Mouse (Mus musculus): ENCODE data around the gene Ccdc71. TPM values are rescaled to one million over a fixed set of nuclear protein-coding genes. Genes with fewer than 3 reads are reported as not detected.

Ccdc71 gene
- 42.0 and 42.2 TPM in 2 replicates for polyA plus RNA-seq (2014; fragmentation: Nextera tagmentation; extraction: Ambion mirVana)

DNA sequence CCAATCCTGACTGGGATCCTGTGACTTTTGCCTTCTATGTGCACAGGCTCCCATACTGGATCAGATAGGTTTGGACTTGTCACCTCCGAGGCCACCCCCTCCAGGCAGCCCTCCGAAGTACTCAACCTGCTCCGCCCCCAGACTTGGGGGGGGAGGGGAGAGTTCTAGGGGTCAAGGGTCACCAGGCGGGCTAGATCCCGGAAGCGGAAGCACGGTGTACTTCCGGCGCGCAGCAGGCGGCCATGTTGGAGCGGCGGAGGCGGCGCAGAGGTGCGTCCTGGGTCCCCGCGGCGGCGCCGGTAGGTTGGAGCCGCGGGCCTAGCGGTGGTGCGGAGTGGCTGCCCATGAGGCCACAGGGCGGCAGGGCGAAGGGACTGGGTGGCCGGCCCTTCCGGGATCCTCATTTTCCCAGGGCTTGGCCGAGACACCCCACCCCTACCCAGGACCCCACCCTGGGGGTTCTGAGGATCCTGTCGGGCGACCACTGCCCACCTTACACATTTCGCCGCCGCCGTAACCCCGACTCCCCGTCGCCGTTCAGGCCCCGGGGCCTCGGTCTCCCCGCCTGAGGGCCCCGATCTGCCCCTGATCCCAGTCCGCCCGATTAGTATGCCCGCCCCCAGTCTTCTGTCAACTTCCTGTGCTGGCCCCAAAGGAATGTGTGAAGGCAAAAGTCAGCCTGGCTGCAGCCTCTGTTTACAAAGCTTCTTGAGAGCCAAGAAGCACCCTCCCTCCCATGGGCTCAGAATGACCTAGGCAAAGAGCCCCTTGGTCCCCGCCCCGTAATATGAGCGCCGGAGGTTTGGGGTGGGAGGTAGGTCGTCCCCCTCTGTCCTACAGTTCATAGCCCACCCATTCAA lies at the start of gene Ccdc71:
Gene Ccdc71, plus strand, starts transcription at position 209 of the 860 bp plus-strand sequence.
- Histone ChIP-seq H3K4me2 (ENCODE audit: low read depth, low read length) (peak within 1 kb of the TSS; percentile 84), H3K27me3 (replicated peaks; ENCODE audit: control insufficient read depth, insufficient read depth, low read length) (no peaks in the 10 kb centered on the region), H3K9ac (ENCODE audit: low read depth, low read length) (peak within 1 kb of the TSS; percentile 88), H3K9me3 (ENCODE audit: control insufficient read depth, low read length) (no peaks in the 10 kb centered on the region), H3K4me1 (ENCODE audit: control insufficient read depth, insufficient read depth, low read length) (peaks cover 12% of the 10 kb centered on the region), H3K4me3 (ENCODE audit: low read depth, low read length) (peak within 1 kb of the TSS; percentile 80), H3K27ac (replicated peaks; ENCODE audit: low read depth, low read length) (peak within 1 kb of the TSS; percentile 82), H3K36me3 (ENCODE audit: control insufficient read depth, insufficient read depth, low read length) (peaks cover 31% of the 10 kb centered on the region)
- under 1% methylated on average over 40 of the region's 52 CpGs for WGBS
- peak; percentile 83 for ATAC-seq (ENCODE audit: low read depth)
- DNase-seq (ENCODE audit: low spot score): peak; percentile 90

DNA sequence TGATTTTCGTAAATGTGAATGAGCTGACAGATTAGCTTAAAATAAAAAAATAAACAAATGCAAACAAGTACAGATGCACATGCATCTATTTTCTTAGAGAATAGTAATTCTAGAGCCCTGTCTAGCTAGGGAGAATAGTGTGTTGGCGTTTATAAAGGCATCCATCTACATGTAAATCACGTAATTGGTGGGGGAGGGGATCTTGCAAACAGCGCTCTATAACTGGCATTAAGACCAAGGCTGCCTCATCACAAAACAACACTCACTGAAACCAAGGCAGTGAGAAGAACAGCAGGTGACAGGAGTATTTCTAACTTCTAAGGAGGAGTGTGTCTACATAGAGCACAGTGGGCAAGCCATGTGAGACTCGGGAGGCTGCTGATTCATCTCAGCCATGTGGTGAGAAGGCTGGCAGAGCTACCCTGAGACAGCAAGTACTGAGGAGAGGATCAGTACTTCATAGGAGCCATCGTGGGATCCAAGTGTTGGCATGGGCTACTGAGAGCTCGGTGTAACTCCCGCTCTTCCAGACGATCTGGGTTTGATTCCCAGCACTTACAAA lies 48.9 kb upstream of the Ccdc71 start:
- WGBS: 72% methylated on average over 9 of the region's 9 CpGs
- Histone ChIP-seq H3K9ac (ENCODE audit: low read depth, low read length) (no peak overlapping the region), H3K4me1 (ENCODE audit: control insufficient read depth, insufficient read depth, low read length) (no peaks in the 10 kb centered on the region), H3K27me3 (replicated peaks; ENCODE audit: control insufficient read depth, insufficient read depth, low read length) (no peaks in the 10 kb centered on the region), H3K9me3 (ENCODE audit: control insufficient read depth, low read length) (no peaks in the 10 kb centered on the region), H3K36me3 (ENCODE audit: control insufficient read depth, insufficient read depth, low read length) (no peaks in the 10 kb centered on the region), H3K4me3 (ENCODE audit: low read depth, low read length) (no peak overlapping the region), H3K4me2 (ENCODE audit: low read depth, low read length) (no peak overlapping the region), H3K27ac (replicated peaks; ENCODE audit: low read depth, low read length) (no peak overlapping the region)
- ATAC-seq (ENCODE audit: low read depth): no peak
- no peak for DNase-seq (ENCODE audit: low spot score)

DNA sequence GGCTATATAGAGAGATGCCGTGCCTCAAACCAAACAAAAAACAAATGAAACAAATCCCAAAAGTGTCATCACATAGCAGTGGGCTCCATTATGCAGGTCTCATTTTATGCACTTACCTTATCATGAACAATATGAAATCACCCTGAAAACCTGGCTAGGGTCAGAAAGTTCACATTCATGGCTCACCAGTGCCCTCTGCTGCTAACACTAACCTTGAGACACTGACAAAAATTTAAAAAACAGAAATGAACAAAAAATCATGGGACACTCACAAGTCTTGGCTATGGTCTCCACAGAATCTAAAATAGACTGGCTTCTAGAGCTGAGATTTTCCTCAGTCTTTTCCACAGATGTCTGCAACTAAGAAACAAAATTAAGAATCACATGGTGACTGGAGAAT lies 48.1 kb upstream of the Ccdc71 start:
- Histone ChIP-seq H3K4me2 (ENCODE audit: low read depth, low read length) (no peak overlapping the region), H3K9me3 (ENCODE audit: control insufficient read depth, low read length) (no peaks in the 10 kb centered on the region), H3K9ac (ENCODE audit: low read depth, low read length) (no peak overlapping the region), H3K27me3 (replicated peaks; ENCODE audit: control insufficient read depth, insufficient read depth, low read length) (no peaks in the 10 kb centered on the region), H3K27ac (replicated peaks; ENCODE audit: low read depth, low read length) (no peak overlapping the region), H3K4me1 (ENCODE audit: control insufficient read depth, insufficient read depth, low read length) (no peaks in the 10 kb centered on the region), H3K4me3 (ENCODE audit: low read depth, low read length) (no peak overlapping the region), H3K36me3 (ENCODE audit: control insufficient read depth, insufficient read depth, low read length) (no peaks in the 10 kb centered on the region)
- ATAC-seq (ENCODE audit: low read depth) (no peak), DNase-seq (ENCODE audit: low spot score) (no peak)
- 82% methylated on average over 1 of the region's 1 CpGs for WGBS

DNA sequence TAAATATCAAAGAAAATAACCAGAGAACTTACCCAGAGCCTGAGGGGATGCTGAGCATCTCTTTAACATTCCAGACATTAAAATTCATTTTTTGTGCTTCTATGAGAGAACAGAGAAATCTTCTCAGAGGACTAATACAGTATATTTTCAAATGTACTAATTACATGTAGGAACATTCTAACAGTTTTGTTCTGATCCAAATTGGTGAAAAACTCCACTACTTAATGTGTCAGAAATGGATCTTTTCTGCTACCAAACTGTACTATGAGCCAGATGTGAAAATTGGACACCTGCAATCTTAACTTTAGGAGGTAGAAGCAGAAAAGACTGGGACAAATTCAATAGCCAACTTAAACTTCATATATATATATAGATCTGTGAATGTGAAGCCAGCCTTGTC lies 31.9 kb upstream of the Ccdc71 start, which contains the start of gene Ccdc36:
Gene Ccdc36, minus strand, starts transcription at position 101 of the 400 bp plus-strand sequence.
- no peak for ATAC-seq (ENCODE audit: low read depth)
- H3K4me1 ChIP-seq (ENCODE audit: control insufficient read depth, insufficient read depth, low read length): no peaks in the 10 kb centered on the region

DNA sequence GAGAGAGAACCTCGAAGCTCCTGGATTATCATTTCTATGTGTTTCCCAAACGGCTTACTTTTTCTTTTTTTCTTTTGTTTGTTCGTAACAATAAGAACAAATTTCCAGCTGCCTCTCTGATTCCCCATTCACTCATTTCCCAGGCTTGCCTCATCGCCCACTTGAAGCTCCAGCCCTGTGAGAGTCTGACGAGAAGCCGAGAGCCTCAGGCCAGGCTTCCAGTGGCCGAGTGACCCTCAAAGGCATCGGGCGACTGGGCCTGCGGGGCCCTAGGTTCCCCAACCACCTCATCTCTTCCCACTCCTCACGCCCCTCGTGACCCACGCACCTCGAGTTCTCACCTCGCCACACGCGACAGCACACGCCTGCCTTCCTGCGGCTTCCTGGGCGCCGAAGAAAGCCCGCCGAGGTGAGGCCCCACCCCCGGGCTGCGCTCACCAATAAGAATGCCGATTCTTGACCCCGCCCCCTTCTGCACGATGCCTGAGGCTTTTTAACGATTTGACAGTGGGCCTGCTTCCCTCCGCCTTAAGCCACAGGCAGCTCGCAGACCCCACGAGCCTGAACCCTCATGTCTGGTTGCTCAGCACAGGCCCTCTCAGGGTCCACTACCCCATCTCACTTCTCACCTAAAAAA lies 28.8 kb upstream of the Ccdc71 start:
- peak overlapping the region; percentile 47 for H3K4me2 ChIP-seq (ENCODE audit: low read depth, low read length)
- DNase-seq (ENCODE audit: low spot score) (peak; percentile 51), ATAC-seq (ENCODE audit: low read depth) (0 out of 2 replicates have a peak, but pooled peaks have one; percentile 22)
- 52% methylated on average over 32 of the region's 32 CpGs for WGBS
- H3K9ac ChIP-seq (ENCODE audit: low read depth, low read length): peak overlapping the region; percentile 35; the same call in 1 of the 2 replicates
- peak overlapping the region; percentile 26 for H3K4me3 ChIP-seq (ENCODE audit: low read depth, low read length)
- no peaks in the 10 kb centered on the region for H3K4me1 ChIP-seq (ENCODE audit: control insufficient read depth, insufficient read depth, low read length)
- no peaks in the 10 kb centered on the region for H3K36me3 ChIP-seq (ENCODE audit: control insufficient read depth, insufficient read depth, low read length)
- no peaks in the 10 kb centered on the region for H3K9me3 ChIP-seq (ENCODE audit: control insufficient read depth, low read length)
- H3K27me3 ChIP-seq (replicated peaks; ENCODE audit: control insufficient read depth, insufficient read depth, low read length): no peaks in the 10 kb centered on the region
- no peak overlapping the region for H3K27ac ChIP-seq (replicated peaks; ENCODE audit: low read depth, low read length)

More for the DNA sequence above, 31.9 kb upstream of the Ccdc71 start, which contains the start of gene Ccdc36:
- no peaks in the 10 kb centered on the region for H3K27me3 ChIP-seq (replicated peaks; ENCODE audit: control insufficient read depth, insufficient read depth, low read length)
- no peaks in the 10 kb centered on the region for H3K9me3 ChIP-seq (ENCODE audit: control insufficient read depth, low read length)
- no peaks in the 10 kb centered on the region for H3K36me3 ChIP-seq (ENCODE audit: control insufficient read depth, insufficient read depth, low read length)
- H3K4me2 ChIP-seq (ENCODE audit: low read depth, low read length): no peak within 1 kb of the TSS
- DNase-seq (ENCODE audit: low spot score): no peak
- no peak within 1 kb of the TSS for H3K9ac ChIP-seq (ENCODE audit: low read depth, low read length)
- H3K4me3 ChIP-seq (ENCODE audit: low read depth, low read length): no peak within 1 kb of the TSS
- no peak within 1 kb of the TSS for H3K27ac ChIP-seq (replicated peaks; ENCODE audit: low read depth, low read length)

DNA sequence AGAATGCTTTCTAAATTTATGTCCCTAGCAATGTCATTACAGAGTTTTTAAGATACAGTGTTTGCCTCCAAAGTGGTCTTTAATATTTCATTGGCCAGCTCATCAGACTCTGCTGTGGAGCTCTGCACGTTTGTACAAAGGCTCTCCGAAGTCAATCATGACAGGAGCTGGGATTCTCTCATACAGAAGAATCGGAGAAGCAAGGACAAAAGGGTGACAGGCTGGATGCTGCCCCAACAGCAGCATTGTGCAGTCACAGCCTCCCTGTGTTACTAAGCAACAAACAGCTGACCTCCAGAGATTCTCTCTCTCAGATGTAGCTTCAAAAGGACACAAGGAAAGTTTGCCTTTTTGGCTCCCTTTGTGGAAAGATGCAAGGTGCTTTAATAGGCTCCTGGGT lies 24.1 kb upstream of the Ccdc71 start, which contains the start of gene BC048562:
Gene BC048562, plus strand, starts transcription at position 301 of the 400 bp plus-strand sequence.
- DNase-seq (ENCODE audit: low spot score): no peak
- no peak for ATAC-seq (ENCODE audit: low read depth)
- no peak within 1 kb of the TSS for H3K4me3 ChIP-seq (ENCODE audit: low read depth, low read length)
- no peaks in the 10 kb centered on the region for H3K4me1 ChIP-seq (ENCODE audit: control insufficient read depth, insufficient read depth, low read length)
- no peaks in the 10 kb centered on the region for H3K9me3 ChIP-seq (ENCODE audit: control insufficient read depth, low read length)
- H3K27ac ChIP-seq (replicated peaks; ENCODE audit: low read depth, low read length): no peak within 1 kb of the TSS
- WGBS: 73% methylated on average over 3 of the region's 3 CpGs
- H3K27me3 ChIP-seq (replicated peaks; ENCODE audit: control insufficient read depth, insufficient read depth, low read length): no peaks in the 10 kb centered on the region
- H3K36me3 ChIP-seq (ENCODE audit: control insufficient read depth, insufficient read depth, low read length): no peaks in the 10 kb centered on the region
- H3K9ac ChIP-seq (ENCODE audit: low read depth, low read length): no peak within 1 kb of the TSS
- H3K4me2 ChIP-seq (ENCODE audit: low read depth, low read length): no peak within 1 kb of the TSS

DNA sequence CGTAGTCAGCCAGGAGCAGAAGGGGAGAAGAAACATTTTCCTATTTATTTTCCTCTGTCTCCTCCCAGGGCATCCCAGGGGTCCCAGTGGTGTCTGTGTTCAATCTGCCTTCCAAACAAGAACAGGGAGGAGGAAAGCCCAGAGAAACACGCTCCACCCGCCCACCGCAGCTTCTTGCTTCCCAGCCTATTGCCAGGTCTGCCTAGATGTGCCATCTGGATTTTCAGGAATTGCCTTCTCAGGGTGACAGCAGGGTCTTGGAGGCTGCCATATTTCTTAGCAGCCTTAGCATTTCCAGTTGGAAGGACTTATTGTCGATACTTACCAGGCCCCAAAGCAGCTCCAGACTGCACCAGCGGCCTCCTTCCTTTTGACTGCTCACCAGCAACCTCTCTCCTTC lies 21.2 kb upstream of the Ccdc71 start:
- H3K4me1 ChIP-seq (ENCODE audit: control insufficient read depth, insufficient read depth, low read length): no peaks in the 10 kb centered on the region
- no peak overlapping the region for H3K4me3 ChIP-seq (ENCODE audit: low read depth, low read length)
- H3K36me3 ChIP-seq (ENCODE audit: control insufficient read depth, insufficient read depth, low read length): no peaks in the 10 kb centered on the region
- H3K9me3 ChIP-seq (ENCODE audit: control insufficient read depth, low read length): no peaks in the 10 kb centered on the region
- DNase-seq (ENCODE audit: low spot score) (peak; percentile 41), ATAC-seq (ENCODE audit: low read depth) (no peak)
- H3K4me2 ChIP-seq (ENCODE audit: low read depth, low read length): no peak overlapping the region
- H3K27ac ChIP-seq (replicated peaks; ENCODE audit: low read depth, low read length): no peak overlapping the region
- 62% methylated on average over 6 of the region's 6 CpGs for WGBS
- no peak overlapping the region for H3K9ac ChIP-seq (ENCODE audit: low read depth, low read length)
- no peaks in the 10 kb centered on the region for H3K27me3 ChIP-seq (replicated peaks; ENCODE audit: control insufficient read depth, insufficient read depth, low read length)

DNA sequence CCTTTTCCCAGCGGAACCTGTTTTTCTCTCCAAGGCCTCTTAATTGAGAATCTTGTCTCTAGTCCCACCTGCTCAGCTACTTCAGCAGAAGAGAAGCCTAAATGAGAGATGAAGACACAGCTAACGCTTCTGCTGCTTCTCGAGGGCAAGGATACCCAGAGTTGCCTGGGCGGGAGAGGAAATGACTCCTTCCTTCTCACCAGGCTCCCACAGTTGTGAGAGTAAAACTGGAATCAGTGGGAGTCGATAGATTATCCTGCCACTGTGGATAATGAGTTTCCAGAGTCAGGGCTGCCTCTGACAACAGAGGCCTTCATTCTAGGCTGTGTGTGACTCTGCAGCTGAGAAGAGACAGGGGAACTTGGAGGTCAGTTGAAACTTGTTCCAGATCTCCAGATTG lies 19.8 kb upstream of the Ccdc71 start:
- Histone ChIP-seq H3K4me2 (ENCODE audit: low read depth, low read length) (no peak overlapping the region), H3K36me3 (ENCODE audit: control insufficient read depth, insufficient read depth, low read length) (no peaks in the 10 kb centered on the region), H3K9me3 (ENCODE audit: control insufficient read depth, low read length) (no peaks in the 10 kb centered on the region), H3K4me1 (ENCODE audit: control insufficient read depth, insufficient read depth, low read length) (no peaks in the 10 kb centered on the region), H3K4me3 (ENCODE audit: low read depth, low read length) (no peak overlapping the region), H3K27ac (replicated peaks; ENCODE audit: low read depth, low read length) (no peak overlapping the region), H3K9ac (ENCODE audit: low read depth, low read length) (0 out of 2 replicates have a peak overlapping the region, but pooled peaks have one; percentile 3), H3K27me3 (replicated peaks; ENCODE audit: control insufficient read depth, insufficient read depth, low read length) (no peaks in the 10 kb centered on the region)
- WGBS: 66% methylated on average over 5 of the region's 5 CpGs
- ATAC-seq (ENCODE audit: low read depth): no peak
- no peak for DNase-seq (ENCODE audit: low spot score)
